17 mouse cellular contexts compared by ENCODE assay signal in genomic region chr14:16302688-16303087, GRCm38 (mm10).
"Had no signal": no experiment of that assay in that cellular context is flagged by ENCODE, and none has a peak within 500 bp of the region (broad histone marks: within the 10 kb centered on the region; RNA-seq: fewer than 3 reads in every experiment).

No protein-coding gene starts in this region.

- H3K4me3 ChIP-seq: limb, embryonic 15.5 days; liver, embryonic 12.5 days; midbrain, embryonic 10.5 days; myocyte; neural tube, embryonic 15.5 days had no signal

- H3K4me1 ChIP-seq: limb, embryonic 15.5 days; liver, embryonic 12.5 days; midbrain, embryonic 10.5 days; neural tube, embryonic 15.5 days had no signal

- H3K27me3 ChIP-seq: limb, embryonic 15.5 days; liver, embryonic 12.5 days; neural tube, embryonic 15.5 days had no signal

- H3K27ac ChIP-seq: kidney, postnatal 0 days; limb, embryonic 15.5 days; liver, embryonic 12.5 days; midbrain, embryonic 10.5 days; neural tube, embryonic 15.5 days; stomach, postnatal 0 days had no signal

- H3K9me3 ChIP-seq: limb, embryonic 15.5 days; liver, embryonic 12.5 days; midbrain, embryonic 10.5 days; neural tube, embryonic 15.5 days had no signal

- H3K36me3 ChIP-seq: midbrain, embryonic 10.5 days had no signal

- ATAC-seq: liver, embryonic 12.5 days had no signal

- DNase-seq: kidney, adult 11 months; kidney, adult 9 months; kidney, postnatal 36 days; layer of hippocampus, adult 9-11 months; layer of hippocampus, postnatal 36 days; lung, embryonic 14.5 days; lung, postnatal 10 days; midbrain, embryonic 14.5 days; right cerebral cortex, postnatal 4 days; thymus, postnatal 14 days had no signal

- H3K9ac ChIP-seq: limb, embryonic 15.5 days; liver, embryonic 12.5 days; lung, embryonic 14.5 days; neural tube, embryonic 15.5 days had no signal

- H3K4me2 ChIP-seq: limb, embryonic 15.5 days; liver, embryonic 12.5 days; lung, embryonic 14.5 days; neural tube, embryonic 15.5 days had no signal
